Mouse (Mus musculus) MEL (cell line): Measurements from ENCODE around the gene Ostm1. TPM values are rescaled to one million over a fixed set of nuclear protein-coding genes. Genes with fewer than 3 reads are reported as not detected.

ENCODE experiments used
- DNase-seq: peaks from one replicate; pipeline ENCODE4 v3.0.0; 2011; ENCODE audit warnings: low read depth, low spot score
- H3K27ac ChIP-seq: 2 replicates; pipeline ENCODE4 v1.5.1; 2012; ENCODE audit warnings: low read depth, mild to moderate bottlenecking, control low read depth, low read length, moderate library complexity; ENCODE audit not compliant: control insufficient read depth
- H3K27me3 ChIP-seq, 2 experiments: fragments of 150-350 bp in 1 of 2; sonication (generic) in 1 of 2; 2 replicates each; pipeline ENCODE4 v1.6.1; 2012; ENCODE audit warnings: low read length in 2 of 2, mild to moderate bottlenecking in 2 of 2, improper control_type of control experiment in 1 of 2, moderate library complexity in 1 of 2; ENCODE audit not compliant: insufficient read depth in 2 of 2, control insufficient read depth in 1 of 2
- H3K36me3 ChIP-seq, 2 experiments: 2 replicates each; pipeline ENCODE4 v1.6.1; 2012 to 2014; ENCODE audit warnings: low read length in 2 of 2, improper control_type of control experiment in 1 of 2, inconsistent platforms in 1 of 2, mild to moderate bottlenecking in 1 of 2; ENCODE audit not compliant: insufficient read depth in 2 of 2, control insufficient read depth in 1 of 2
- H3K4me1 ChIP-seq, 2 experiments: fragments of 150-350 bp in 1 of 2; sonication (generic) in 1 of 2; 2 replicates each; pipeline ENCODE4 v1.6.1; 2012; ENCODE audit warnings: low read length in 2 of 2, improper control_type of control experiment in 1 of 2, mild to moderate bottlenecking in 1 of 2; ENCODE audit not compliant: insufficient read depth in 2 of 2, control insufficient read depth in 1 of 2
- H3K4me3 ChIP-seq, 2 experiments: fragments of 150-350 bp in 1 of 2; sonication (generic) in 1 of 2; 2 replicates each; pipeline ENCODE4 v1.5.1; 2012; ENCODE audit warnings: low read depth in 2 of 2, low read length in 2 of 2, mild to moderate bottlenecking in 2 of 2, moderate library complexity in 2 of 2, control low read depth in 1 of 2, improper control_type of control experiment in 1 of 2; ENCODE audit not compliant: control insufficient read depth in 1 of 2, insufficient read depth in 1 of 2
- H3K79me2 ChIP-seq: 2 replicates; pipeline ENCODE4 v1.6.1; 2012; ENCODE audit warnings: mild to moderate bottlenecking, low read length, moderate library complexity; ENCODE audit not compliant: control insufficient read depth, poor library complexity, insufficient read depth
- H3K9ac ChIP-seq: 2 replicates; pipeline ENCODE4 v1.6.1; 2012; ENCODE audit warnings: low read depth, mild to moderate bottlenecking, control low read depth, low read length, moderate library complexity; ENCODE audit not compliant: control insufficient read depth, poor library complexity, severe bottlenecking
- H3K9me3 ChIP-seq: fragments of 150-350 bp; sonication (generic); replicated peaks from 2 replicates; pipeline ENCODE4 v1.6.1; 2012; ENCODE audit warnings: mild to moderate bottlenecking, low read length, improper control_type of control experiment, moderate library complexity; ENCODE audit not compliant: insufficient read depth
- BHLHE40 ChIP-seq: IDR thresholded peaks from 2 replicates; pipeline ENCODE4 v1.6.1; 2012; ENCODE audit warnings: low read depth, mild to moderate bottlenecking, inconsistent platforms, low read length, improper control_type of control experiment, borderline replicate concordance
- CHD1 ChIP-seq: IDR thresholded peaks from 2 replicates; pipeline ENCODE4 v1.6.1; 2012; ENCODE audit warnings: low read depth, mild to moderate bottlenecking, inconsistent platforms, low read length, improper control_type of control experiment
- ELF1 ChIP-seq: IDR thresholded peaks from 2 replicates; pipeline ENCODE4 v1.6.1; 2014; ENCODE audit warnings: low read depth, mild to moderate bottlenecking, inconsistent platforms, low read length, improper control_type of control experiment, moderate library complexity
- EP300 ChIP-seq, 2 experiments: IDR thresholded peaks; 2 replicates each; pipeline ENCODE4 v1.6.1; 2011; ENCODE audit warnings: improper control_type of control experiment in 2 of 2, low read length in 2 of 2, low read depth in 1 of 2, mild to moderate bottlenecking in 1 of 2
- KAT2A ChIP-seq: conservative IDR thresholded peaks from 2 replicates; pipeline ENCODE4 v1.6.1; 2012; ENCODE audit warnings: low read depth, low read length, improper control_type of control experiment, inconsistent platforms
- MEF2A ChIP-seq: IDR thresholded peaks from 2 replicates; pipeline ENCODE4 v1.6.1; 2014; ENCODE audit warnings: low read depth, mild to moderate bottlenecking, inconsistent platforms, low read length, improper control_type of control experiment; ENCODE audit not compliant: poor library complexity, insufficient replicate concordance, severe bottlenecking; ENCODE audit errors: extremely low read depth
- MYB ChIP-seq: IDR thresholded peaks from 2 replicates; pipeline ENCODE4 v1.6.1; 2011; ENCODE audit warnings: mild to moderate bottlenecking, low read depth, low read length, improper control_type of control experiment
- MYC ChIP-seq: IDR thresholded peaks from 2 replicates; pipeline ENCODE4 v1.6.1; 2011; ENCODE audit warnings: low read depth, mild to moderate bottlenecking, low read length, improper control_type of control experiment, moderate library complexity
- NRF1 ChIP-seq: IDR thresholded peaks from 2 replicates; pipeline ENCODE4 v1.6.1; 2014; ENCODE audit warnings: low read depth, mild to moderate bottlenecking, inconsistent platforms, low read length, improper control_type of control experiment, moderate library complexity; ENCODE audit not compliant: poor library complexity, insufficient read depth, severe bottlenecking
- POLR2AphosphoS2 ChIP-seq: IDR thresholded peaks from 2 replicates; pipeline ENCODE4 v1.6.1; 2011; ENCODE audit warnings: low read length, improper control_type of control experiment
- SIN3A ChIP-seq: IDR thresholded peaks from 2 replicates; pipeline ENCODE4 v1.6.1; 2012; ENCODE audit warnings: low read length, improper control_type of control experiment, inconsistent platforms
- SMC3 ChIP-seq: IDR thresholded peaks from 2 replicates; pipeline ENCODE4 v1.6.1; 2011; ENCODE audit warnings: low read depth, low read length, improper control_type of control experiment
- TCF12 ChIP-seq: IDR thresholded peaks from 2 replicates; pipeline ENCODE4 v1.6.1; 2014; ENCODE audit warnings: low read depth, mild to moderate bottlenecking, inconsistent platforms, low read length, improper control_type of control experiment, moderate library complexity
- UBTF ChIP-seq: IDR thresholded peaks from 2 replicates; pipeline ENCODE4 v1.6.1; 2012; ENCODE audit warnings: low read depth, mild to moderate bottlenecking, inconsistent platforms, low read length, improper control_type of control experiment, moderate library complexity, borderline replicate concordance; ENCODE audit not compliant: insufficient read depth
- USF1 ChIP-seq: IDR thresholded peaks from 2 replicates; pipeline ENCODE4 v1.6.1; 2014; ENCODE audit warnings: low read depth, mild to moderate bottlenecking, inconsistent platforms, low read length, improper control_type of control experiment, moderate library complexity
- USF2 ChIP-seq, 2 experiments: IDR thresholded peaks; 2 replicates each; pipeline ENCODE4 v1.6.1; 2011 to 2012; ENCODE audit warnings: improper control_type of control experiment in 2 of 2, low read length in 2 of 2, borderline replicate concordance in 1 of 2, inconsistent platforms in 1 of 2, low read depth in 1 of 2, mild to moderate bottlenecking in 1 of 2; ENCODE audit not compliant: insufficient read depth in 1 of 2
- ZC3H11A ChIP-seq: IDR thresholded peaks from 2 replicates; pipeline ENCODE4 v1.6.1; 2012; ENCODE audit warnings: low read depth, mild to moderate bottlenecking, inconsistent platforms, low read length, improper control_type of control experiment
- ZMIZ1 ChIP-seq: IDR thresholded peaks from 2 replicates; pipeline ENCODE4 v1.6.1; 2012; ENCODE audit warnings: low read depth, mild to moderate bottlenecking, inconsistent platforms, low read length, improper control_type of control experiment, moderate library complexity
- ZNF384 ChIP-seq: IDR thresholded peaks from 2 replicates; pipeline ENCODE4 v1.6.1; 2012; ENCODE audit warnings: low read depth, mild to moderate bottlenecking, inconsistent platforms, low read length, improper control_type of control experiment
- polyA plus RNA-seq, 2 experiments: library from polyadenylated mRNA; stranded (reverse) in 1 of 2; unstranded in 1 of 2; fragments of >175 nt in 1 of 2; fragments of >200 nt in 1 of 2; gene quantifications; 2 replicates each; pipeline versions ENCODE4 v1.2.1 to v1.2.4; 2012; ENCODE audit warnings: low replicate concordance in 2 of 2, low read depth in 1 of 2; ENCODE audit not compliant: insufficient read length in 2 of 2, insufficient read depth in 1 of 2, missing spikeins in 1 of 2
- total RNA-seq: library from RNA; depleted of rRNA; stranded (reverse); fragments of 300-350 nt; gene quantifications from 2 replicates; pipeline ENCODE4 v1.2.3, GENCODE M21; 2012

The Ostm1 gene
- total and polyA plus RNA-seq, 3 experiments: 13.9 to 17.5 TPM; not detected in 1

DNA sequence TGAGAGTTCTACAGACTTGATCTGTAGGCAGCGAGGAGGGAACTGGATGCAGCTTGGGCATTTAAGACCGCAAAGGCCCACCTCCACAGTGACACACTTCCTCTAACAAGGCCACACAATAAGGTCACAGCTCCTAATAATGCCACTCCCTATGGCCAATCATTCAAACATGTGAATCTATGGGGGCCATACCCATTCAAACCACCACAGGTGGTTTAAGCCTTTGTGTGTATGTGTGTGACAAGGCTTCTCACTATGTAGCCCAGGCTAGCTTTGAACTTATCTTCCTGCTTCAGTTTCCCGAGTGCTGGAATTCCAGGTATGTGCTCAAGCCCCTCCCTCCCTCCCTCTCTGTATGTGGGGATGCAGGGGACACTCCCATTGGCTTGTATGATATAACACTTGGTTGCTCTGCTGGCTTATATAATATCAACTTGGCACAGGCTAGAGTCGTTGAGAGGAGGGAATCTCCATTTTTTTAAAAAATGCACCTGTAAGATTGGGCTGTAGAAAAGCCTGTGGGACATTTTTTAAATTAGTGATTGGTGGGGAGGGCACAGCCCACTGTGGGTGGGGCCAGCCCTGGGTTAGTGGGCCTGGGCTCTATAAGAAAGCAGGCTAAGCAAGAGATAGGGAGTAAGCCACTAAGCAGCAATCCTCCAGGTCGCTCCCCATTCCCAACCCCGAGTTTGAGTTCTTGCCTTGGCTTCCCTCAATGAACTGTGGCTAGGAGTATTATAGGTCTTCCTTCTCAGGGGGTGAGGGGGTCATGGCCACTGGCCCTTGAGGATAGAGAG is 37.7 kb upstream of the Ostm1 start:
- H3K4me1 ChIP-seq: 0 out of 4 replicates have a peak, but pooled peaks cover 0 to 3% of the 10 kb centered on the region in 2 experiments
- no peaks in the 10 kb centered on the region for H3K79me2 ChIP-seq
- no peak overlapping the region for H3K4me3 ChIP-seq
- no peak for TF ChIP-seq NRF1
- TF ChIP-seq BHLHE40: no peak
- no peak for TF ChIP-seq POLR2AphosphoS2
- H3K9ac ChIP-seq: no peak overlapping the region
- H3K9me3 ChIP-seq: no peaks in the 10 kb centered on the region
- no peaks in the 10 kb centered on the region for H3K27me3 ChIP-seq
- H3K27ac ChIP-seq: no peak overlapping the region
- no peaks in the 10 kb centered on the region for H3K36me3 ChIP-seq
- DNase-seq: no peak

DNA sequence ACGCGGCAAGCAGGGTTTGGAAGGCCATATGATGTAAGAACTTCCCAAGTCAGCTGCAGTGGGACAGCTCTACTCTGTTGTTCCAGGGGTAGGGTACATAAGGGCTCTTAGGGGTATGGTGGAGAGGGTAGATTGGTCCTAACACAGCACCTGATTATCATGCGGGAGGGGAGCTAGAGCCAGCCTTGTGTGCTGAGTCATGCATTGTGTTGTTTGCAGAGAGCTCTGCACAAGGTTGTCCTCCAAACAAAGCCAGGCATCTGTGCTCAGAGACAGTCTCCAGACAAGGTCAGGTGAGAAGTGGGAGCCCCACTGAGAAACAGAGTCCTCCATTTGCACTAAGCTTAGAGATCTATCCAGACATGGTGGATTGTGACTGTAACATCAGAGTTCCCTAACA is 37.1 kb upstream of the Ostm1 start:
- H3K9me3 ChIP-seq: no peaks in the 10 kb centered on the region
- 0 out of 4 replicates have a peak, but pooled peaks cover 0 to 3% of the 10 kb centered on the region in 2 experiments for H3K4me1 ChIP-seq
- no peak overlapping the region for H3K9ac ChIP-seq
- DNase-seq: no peak
- H3K79me2 ChIP-seq: no peaks in the 10 kb centered on the region
- no peaks in the 10 kb centered on the region for H3K36me3 ChIP-seq
- H3K27me3 ChIP-seq: no peaks in the 10 kb centered on the region; a peak in 1 of 4 replicates
- H3K4me3 ChIP-seq: no peak overlapping the region
- TF ChIP-seq CHD1 (no peak), ZMIZ1 (no peak), BHLHE40 (no peak), USF2 (IDR thresholded peaks at IDR 0.05; ENCODE audit: borderline replicate concordance in 1 of 2, insufficient read depth in 1 of 2, low read depth in 1 of 2, low read length in 2 of 2) (no peak), MYC (no peak)
- H3K27ac ChIP-seq: no peak overlapping the region

DNA sequence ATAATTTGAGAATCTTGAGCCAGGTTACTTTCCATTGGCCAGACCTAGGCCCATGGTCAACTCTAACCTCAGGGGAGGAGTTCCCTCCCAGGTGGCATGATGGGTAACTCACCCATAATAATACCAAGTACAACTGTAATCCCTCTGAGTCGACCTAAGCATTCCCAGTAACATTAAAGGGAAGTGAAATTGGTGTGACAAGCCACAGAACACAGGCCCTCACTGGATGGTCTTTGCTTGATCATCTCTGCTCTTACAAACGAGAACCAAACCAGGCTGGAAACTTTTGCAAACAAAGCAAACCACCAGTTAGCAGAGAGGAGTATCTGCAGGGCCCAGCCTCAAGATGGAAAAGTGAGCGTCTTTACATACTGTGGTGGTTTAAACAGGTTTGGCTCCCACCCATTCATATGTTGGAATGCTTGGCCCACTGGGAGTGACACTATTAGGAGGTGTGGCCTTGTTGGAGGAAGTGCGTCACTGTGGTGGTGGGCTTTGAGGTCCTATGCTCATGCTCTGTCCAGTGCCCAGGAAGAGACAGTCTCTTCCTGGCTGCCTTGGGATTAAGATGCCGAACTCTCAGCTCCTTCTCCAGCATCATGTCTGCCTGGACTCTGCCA is 23.9 kb upstream of the Ostm1 start:
- H3K36me3 ChIP-seq: no peaks in the 10 kb centered on the region
- H3K27me3 ChIP-seq: peaks cover 2 to 7% of the 10 kb centered on the region in 2 experiments; a peak in 3 of 4 replicates
- no peaks in the 10 kb centered on the region for H3K9me3 ChIP-seq
- H3K9ac ChIP-seq: no peak overlapping the region
- TF ChIP-seq SIN3A (no peak), TCF12 (no peak), BHLHE40 (no peak), ZC3H11A (no peak), ELF1 (no peak), USF1 (no peak), EP300 (IDR thresholded peaks at IDR 0.05; ENCODE audit: low read depth in 1 of 2, low read length in 2 of 2) (no peak), USF2 (IDR thresholded peaks at IDR 0.05; ENCODE audit: borderline replicate concordance in 1 of 2, insufficient read depth in 1 of 2, low read depth in 1 of 2, low read length in 2 of 2) (no peak), MYB (no peak), MEF2A (no peak), ZMIZ1 (no peak), UBTF (no peak), SMC3 (no peak), ZNF384 (no peak), NRF1 (no peak), KAT2A (no peak)
- no peaks in the 10 kb centered on the region for H3K79me2 ChIP-seq
- no peak overlapping the region for H3K27ac ChIP-seq
- H3K4me3 ChIP-seq: no peak overlapping the region
- no peak for DNase-seq
- no peaks in the 10 kb centered on the region for H3K4me1 ChIP-seq
